Mouse (Mus musculus) layer of hippocampus, adult 18-20 months (tissue): ENCODE data around the gene Dbr1. TPM values are rescaled to one million over a fixed set of nuclear protein-coding genes. Genes with fewer than 3 reads are reported as not detected.
"Not testable (repeated sequence)": the region's sequence is repeated elsewhere in the genome, so short reads cannot be mapped to it uniquely, and the experiment has no call there.

Experiments
- DNase-seq, 2 experiments: peaks; one replicate each; pipeline ENCODE4 v3.0.0; 2022; ENCODE audit warnings: low spot score in 2 of 2
- long read RNA-seq: library from polyadenylated mRNA; stranded (forward); transcript quantifications from one replicate; pipeline ENCODE4 v2.0.0, GENCODE M21; 2021
- total RNA-seq, 2 experiments: library from RNA; stranded (reverse); gene quantifications; 2 replicates each; pipeline ENCODE4 v1.2.3; 2021

Dbr1 gene
- 10 to 100 TPM; 12.4 to 15.9 TPM for total RNA-seq
- long read RNA-seq, transcript Dbr1-201 (8 exons, 2,261 nt) = major isoform, 14 of 18 reads
- long read RNA-seq, partial matches to known transcripts = 2 of 18 reads
- long read RNA-seq, other reads (novel, unspliced or antisense) = 2 of 18 reads

GRCm38 (mm10) chr9:99575677-99576480, at the start of gene Dbr1:
Gene Dbr1, plus strand, starts transcription at chr9:99575799.
- peak; percentile 89 to 94 for DNase-seq

DNA sequence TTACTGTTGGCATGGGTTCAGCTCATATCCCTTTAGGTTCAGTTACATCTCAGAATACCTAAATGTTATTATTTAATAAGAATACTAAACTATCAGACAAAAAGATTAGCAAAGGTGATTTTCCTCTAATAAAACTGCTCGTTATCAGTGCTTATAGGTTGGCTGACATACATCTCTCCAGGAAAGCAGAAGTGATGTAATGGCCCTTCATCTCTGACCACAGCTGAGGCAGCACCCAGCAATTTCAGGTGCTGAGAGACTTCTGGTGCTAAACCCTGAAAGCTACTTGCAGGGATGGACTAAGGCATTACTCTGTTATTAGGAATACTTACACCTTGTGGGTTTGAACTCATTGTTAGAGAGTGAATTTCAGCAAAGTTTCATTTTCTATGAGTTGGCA, 43.7 kb upstream of the Dbr1 start:
- DNase-seq = no peak

- no peak for DNase-seq
Observed at GRCm38 (mm10) chr9:99546259-99546658, 29.3 kb upstream of the Dbr1 start.

DNA sequence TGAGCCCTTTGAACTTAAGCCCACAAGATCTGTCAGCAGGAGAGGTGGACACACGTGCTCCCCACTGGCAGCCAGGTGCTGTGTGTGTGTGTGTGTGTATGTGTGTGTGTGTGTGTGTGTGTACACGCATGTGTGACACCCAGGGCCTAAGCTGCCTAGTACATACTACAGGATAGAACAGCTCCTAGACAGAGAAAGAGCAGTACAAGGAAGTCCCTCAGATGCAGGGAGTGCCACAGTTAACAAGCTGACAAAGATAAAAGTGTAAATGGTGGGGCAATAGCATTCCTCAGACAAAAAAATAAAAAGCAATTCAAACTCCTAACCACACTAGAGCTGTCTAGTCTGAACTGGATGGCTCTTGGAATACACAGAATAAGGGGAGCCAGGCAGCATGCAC, 23.5 kb upstream of the Dbr1 start:
- DNase-seq = no peak

DNA sequence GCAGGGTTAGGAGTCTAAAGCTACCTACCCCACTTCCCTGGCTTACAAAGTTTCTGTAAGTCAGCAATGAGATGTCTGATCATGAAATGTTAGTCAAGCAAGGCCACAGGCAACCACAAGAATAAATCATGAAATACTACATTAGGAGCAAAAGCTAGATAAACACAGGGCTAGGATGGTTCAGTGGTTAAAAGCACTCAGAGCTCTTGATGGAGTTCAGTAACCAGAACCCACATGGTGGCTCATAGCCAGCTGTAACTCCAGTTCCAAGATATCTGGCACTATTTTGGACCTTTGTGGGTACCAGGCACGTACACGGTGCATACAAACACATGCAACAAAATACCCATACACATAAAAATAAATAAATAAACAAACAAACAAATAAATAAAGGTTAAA, 22.6 kb upstream of the Dbr1 start:
- DNase-seq = no peak

DNA sequence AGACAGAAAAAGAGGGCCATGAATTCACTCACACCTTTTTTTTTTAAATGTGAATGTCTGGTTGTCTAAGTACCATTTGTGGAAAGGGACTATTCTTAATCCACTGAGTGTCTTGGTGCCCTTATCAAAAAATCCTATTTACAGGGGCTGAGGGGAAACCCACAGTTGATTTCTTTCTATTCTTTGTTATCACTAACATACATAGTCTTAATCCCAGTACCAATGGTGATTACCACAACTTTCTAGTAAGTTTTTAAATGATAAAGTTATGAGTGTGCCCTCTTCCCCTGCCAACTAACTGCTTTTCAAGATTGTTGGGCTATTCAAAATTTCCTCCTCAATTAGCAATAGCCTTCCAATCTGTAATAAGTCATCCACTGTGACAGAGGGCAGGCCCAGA, 21.5 kb upstream of the Dbr1 start:
- DNase-seq = no peak

- DNase-seq = no peak
Observed at GRCm38 (mm10) chr9:99555253-99555652, 20.3 kb upstream of the Dbr1 start.

DNA sequence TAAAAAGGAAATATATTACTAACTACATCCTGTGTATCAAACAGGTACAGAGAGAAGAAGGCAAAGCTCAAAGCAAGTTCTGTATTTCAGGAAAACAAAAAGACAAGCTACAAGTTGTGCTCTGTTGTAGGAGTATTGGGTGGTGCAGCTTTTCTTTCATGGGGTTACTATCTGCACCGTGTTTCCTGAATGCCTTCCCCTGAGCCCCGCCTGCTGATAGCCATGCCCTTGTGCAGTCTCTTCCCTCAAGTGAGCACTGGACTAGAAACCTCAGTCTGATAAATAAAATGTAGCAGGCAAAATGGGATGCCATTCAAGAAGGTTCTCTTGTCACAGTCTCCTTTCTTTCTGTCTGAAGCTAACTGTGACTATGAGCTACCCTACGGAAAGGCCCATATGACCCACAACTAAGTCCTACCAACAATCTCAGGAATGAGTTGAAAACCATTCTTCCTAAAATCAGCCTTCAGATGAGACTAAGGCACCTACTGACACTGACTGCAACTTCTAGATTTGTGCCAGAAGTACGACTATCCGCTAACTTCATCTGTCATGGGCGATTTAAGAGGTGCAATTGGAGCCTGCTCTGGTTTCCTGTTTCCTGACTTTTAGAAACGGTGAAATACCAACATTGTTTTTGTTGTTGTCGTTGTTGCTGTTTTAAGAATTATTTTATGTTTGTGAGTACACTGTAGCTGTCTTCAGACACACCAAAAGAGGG, 17.9 kb upstream of the Dbr1 start:
- no peak for DNase-seq

DNA sequence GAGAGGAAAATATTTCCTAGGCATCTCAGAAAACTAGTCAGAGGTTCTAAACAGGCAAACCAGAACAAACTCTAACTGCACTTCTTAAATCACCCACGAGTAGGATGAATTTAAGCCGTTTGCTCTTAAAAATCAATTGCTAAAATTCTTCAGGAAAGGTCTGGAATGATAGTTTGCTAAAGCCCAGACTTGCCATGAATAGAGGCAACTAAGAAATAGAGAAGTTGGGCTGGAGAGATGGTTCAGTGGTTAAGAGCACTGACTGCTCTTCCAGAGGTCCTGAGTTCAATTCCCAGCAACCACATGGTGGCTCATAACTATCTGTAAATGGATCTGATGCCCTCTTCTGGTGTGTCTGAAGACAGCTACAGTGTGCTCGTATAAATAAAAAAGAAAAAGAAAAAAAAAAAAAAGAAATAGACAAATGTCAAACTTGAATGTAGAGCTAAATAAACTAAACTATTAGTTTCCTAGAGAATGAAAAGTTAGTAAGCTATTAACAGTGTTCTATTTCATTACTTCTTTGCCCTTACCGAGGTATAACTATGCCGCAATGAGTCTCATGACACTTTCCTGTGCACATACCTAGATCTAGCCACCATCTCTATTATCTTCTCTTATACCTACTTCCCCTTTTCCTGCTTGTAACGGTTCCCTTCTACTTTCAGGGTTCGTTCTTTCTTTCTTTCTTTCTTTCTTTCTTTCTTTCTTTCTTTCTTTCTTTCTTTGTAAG, 16.6 kb upstream of the Dbr1 start:
- DNase-seq = no peak

DNA sequence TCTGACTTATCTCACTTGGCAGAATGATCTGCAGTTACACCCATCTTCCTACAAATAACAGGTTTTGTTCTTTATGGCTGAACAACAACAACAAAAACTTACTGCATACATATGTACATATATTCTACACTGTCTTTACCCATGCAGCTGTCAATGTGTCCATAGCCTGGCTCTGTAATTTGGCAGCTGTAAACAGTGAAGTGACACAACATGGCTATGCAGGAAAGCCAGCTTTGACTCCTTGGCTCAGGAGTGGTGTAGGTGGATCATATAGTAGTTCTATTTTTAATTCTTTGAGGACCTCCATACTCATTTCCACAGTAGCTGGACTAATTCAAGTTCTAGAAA, 16.1 kb upstream of the Dbr1 start:
- no peak for DNase-seq

DNA sequence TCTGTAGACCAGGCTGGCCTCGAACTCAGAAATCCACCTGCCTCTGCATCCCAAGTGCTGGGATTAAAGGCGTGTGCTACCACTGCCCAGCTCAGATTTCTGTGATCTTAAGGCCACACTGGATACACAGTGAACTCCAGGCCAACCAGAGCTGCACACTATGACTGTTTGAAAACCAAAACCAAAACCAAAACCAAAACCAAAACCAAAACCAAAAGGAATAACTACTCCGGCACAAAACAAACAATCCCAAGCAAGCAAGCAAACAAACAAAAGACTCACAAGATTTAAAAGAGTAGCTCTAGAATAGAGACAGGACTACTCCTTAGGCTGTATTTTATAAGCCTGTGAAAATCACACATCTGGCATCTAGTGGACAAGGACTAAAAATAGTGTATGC, 15.2 kb upstream of the Dbr1 start:
- no peak for DNase-seq

GRCm38 (mm10) chr9:99563714-99564113, 11.9 kb upstream of the Dbr1 start:
- peak in 1 of 2 experiments; percentile 22 for DNase-seq

DNA sequence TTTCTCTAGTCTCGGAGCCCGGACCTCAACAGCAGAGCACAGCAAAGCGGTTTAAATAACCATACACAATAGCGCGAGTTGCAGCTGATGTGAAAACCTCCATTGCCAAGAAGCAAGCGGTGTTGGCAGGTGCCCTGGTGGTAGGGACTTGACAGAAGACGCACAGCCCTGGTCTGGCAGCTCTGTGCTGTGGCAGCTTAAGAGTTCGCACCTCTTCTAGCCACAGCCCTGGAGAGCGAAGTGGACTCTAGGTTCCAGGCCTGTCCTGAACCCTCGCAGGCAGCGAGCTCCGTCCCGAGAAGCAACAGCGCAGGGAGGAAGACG, 7.6 kb upstream of the Dbr1 start:
- no peak for DNase-seq

DNA sequence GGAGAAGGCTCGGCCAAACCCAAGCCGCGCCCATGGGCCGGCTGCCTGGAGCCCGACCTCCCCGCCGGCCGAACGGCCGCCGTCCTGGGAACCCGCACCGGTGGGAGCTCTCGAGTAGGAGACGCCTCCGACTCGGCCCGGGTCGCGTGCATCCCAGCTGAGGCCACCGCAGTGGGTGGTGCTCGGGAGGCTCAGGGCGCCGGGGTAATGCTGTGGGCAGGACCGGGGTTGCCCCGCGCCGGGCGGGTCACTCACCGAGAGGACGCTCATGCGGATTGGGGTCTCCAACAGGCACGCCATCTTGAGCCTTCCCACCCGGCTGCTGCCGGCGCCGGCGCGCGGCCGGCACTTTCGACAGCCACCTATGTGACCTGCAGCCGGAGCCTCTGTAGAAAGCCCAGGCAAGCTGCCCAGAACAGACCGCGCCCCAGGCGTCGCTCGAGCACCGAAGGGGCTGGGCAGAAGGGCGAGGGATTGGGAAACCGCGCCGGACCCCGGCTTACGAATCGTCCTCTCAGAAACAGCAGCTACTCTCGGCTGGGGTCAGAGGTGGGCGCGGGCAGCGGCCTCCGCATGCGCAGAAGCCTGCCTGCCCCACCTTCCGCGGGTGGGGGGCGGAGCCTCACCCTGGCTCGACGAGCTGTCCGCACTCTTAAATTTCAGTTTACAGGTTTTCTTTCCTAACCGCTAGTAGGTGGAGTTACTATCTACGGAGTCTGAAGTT, 7.1 kb upstream of the Dbr1 start, which contains the start of gene Armc8:
TSS of gene Armc8 (minus strand) at position 553 of the 724 bp plus-strand sequence.
- peak; percentile 88 to 92 for DNase-seq

- no peak for DNase-seq
Observed at GRCm38 (mm10) chr9:99569071-99569397, 6.6 kb upstream of the Dbr1 start.

DNA sequence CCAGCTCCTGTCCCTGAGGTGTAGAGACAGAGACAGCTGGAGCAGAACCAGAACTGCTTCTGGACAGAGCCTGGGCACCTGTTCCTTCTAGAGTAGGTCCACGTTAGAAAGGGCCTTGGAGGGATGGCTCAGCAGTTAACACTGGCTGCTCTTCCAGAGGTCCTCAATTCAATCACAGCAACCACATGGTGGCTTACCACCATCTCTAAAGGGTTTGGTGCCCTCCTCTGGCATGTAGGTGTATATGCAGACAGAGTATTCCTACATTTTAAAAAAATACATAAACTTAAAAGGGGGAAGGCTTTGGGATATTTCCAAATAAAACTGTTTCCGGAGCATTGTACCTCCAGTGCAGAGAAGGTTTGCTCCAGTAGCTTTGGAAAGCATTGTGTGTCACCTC, 5.1 kb downstream of the Dbr1 start:
- DNase-seq = peak in 1 of 2 experiments; percentile 52

- peak in 1 of 2 experiments; percentile 55 for DNase-seq
Observed at GRCm38 (mm10) chr9:99587505-99588202, 12.1 kb downstream of the Dbr1 start.

GRCm38 (mm10) chr9:99591144-99591543, 15.5 kb downstream of the Dbr1 start:
- DNase-seq = no peak

DNA sequence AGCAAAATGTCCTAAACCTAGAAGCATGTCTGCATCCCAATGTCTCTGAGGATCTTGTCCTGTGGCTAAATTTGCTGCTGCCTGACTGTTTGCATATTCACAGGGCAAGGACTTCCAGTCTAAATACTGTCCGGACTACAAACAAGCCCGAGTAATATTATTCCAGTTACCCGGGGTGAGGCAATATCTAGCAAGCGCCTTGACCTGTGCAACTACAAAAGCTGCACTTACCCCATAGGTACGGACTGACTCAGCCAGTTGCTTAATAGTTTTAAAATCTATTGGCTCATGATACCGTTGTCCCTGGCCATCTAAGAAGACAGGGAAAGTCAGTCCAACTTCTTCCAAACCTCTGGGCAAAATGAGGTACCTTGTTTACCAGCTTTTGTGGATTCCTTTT, 23.5 kb downstream of the Dbr1 start:
- not testable (repeated sequence) for DNase-seq

DNA sequence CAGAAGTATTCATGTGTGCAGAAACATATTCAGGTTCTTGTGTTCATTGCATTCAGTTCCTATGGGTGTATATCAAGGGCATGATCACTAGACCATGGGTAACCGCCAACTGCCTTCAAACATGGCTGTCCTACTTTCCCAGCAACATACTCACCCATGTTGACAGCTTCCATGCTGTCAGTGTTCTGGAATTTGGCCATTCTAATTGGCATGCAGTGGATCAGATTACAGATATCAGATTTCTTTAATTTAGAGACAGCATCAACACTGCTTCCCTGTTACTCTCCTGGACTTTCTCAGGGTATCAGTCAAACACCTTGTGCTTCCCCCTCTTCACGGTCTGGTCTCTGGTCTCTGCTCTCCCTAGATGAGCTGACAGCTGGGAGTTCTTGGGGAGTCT, 28.0 kb downstream of the Dbr1 start:
- no peak for DNase-seq

- DNase-seq = no peak
Observed at GRCm38 (mm10) chr9:99612202-99612601, 36.6 kb downstream of the Dbr1 start, which contains the start of gene A4gnt. Gene A4gnt, plus strand, starts transcription at chr9:99612502.
